Mouse (Mus musculus) ZHBTc4 (cell line): ENCODE results near the gene Lrpap1.
A peak's percentile ranks its signal among the peaks of the same experiment; 100 is the strongest.

Source experiments
- DNase-seq: peaks from one replicate; pipeline ENCODE4 v3.0.0-alpha.2; 2011; ENCODE audit warnings: low read depth, low spot score

Lrpap1 gene

GRCm38 (mm10) chr5:35104960-35105921, at the start of gene Lrpap1:
TSS of gene Lrpap1 (minus strand) at chr5:35105766.
- DNase-seq = peak; percentile 94

- no peak for DNase-seq
Measured at GRCm38 (mm10) chr5:35149939-35150338, 44.4 kb upstream of the Lrpap1 start.

GRCm38 (mm10) chr5:35149526-35149925, 44.0 kb upstream of the Lrpap1 start:
- no peak for DNase-seq

GRCm38 (mm10) chr5:35147963-35148767, 42.6 kb upstream of the Lrpap1 start:
- DNase-seq = no peak

GRCm38 (mm10) chr5:35147155-35147962, 41.8 kb upstream of the Lrpap1 start:
- DNase-seq = no peak

- DNase-seq = no peak
Measured at GRCm38 (mm10) chr5:35146747-35147146, 41.2 kb upstream of the Lrpap1 start.

- DNase-seq = no peak
Measured at GRCm38 (mm10) chr5:35144716-35145115, 39.1 kb upstream of the Lrpap1 start.

- DNase-seq = peak; percentile 46
Measured at GRCm38 (mm10) chr5:35143460-35144245, 38.1 kb upstream of the Lrpap1 start.

- no peak for DNase-seq
Measured at GRCm38 (mm10) chr5:35142910-35143309, 37.3 kb upstream of the Lrpap1 start.

- no peak for DNase-seq
Measured at GRCm38 (mm10) chr5:35141316-35141715, 35.8 kb upstream of the Lrpap1 start.

GRCm38 (mm10) chr5:35138183-35138611, 32.6 kb upstream of the Lrpap1 start:
- DNase-seq = no peak

- DNase-seq = no peak
Measured at GRCm38 (mm10) chr5:35137510-35138182, 32.1 kb upstream of the Lrpap1 start.

GRCm38 (mm10) chr5:35135903-35136302, 30.3 kb upstream of the Lrpap1 start:
- DNase-seq = peak; percentile 27

- no peak for DNase-seq
Measured at GRCm38 (mm10) chr5:35134286-35134685, 28.7 kb upstream of the Lrpap1 start.

- no peak for DNase-seq
Measured at GRCm38 (mm10) chr5:35133468-35133867, 27.9 kb upstream of the Lrpap1 start.

GRCm38 (mm10) chr5:35132278-35132980, 26.9 kb upstream of the Lrpap1 start:
- no peak for DNase-seq

- peak; percentile 87 for DNase-seq
Measured at GRCm38 (mm10) chr5:35131773-35132172, 26.2 kb upstream of the Lrpap1 start.

- no peak for DNase-seq
Measured at GRCm38 (mm10) chr5:35131237-35131636, 25.7 kb upstream of the Lrpap1 start.

- DNase-seq = no peak
Measured at GRCm38 (mm10) chr5:35129767-35130191, 24.2 kb upstream of the Lrpap1 start.
